Mouse (Mus musculus) midbrain, postnatal 0 days (tissue): ENCODE results near the gene Gm21970. TPM values are rescaled to one million over a fixed set of nuclear protein-coding genes. Genes with fewer than 3 reads are reported as not detected.

ENCODE experiments used
- ATAC-seq: fragments of 200-750 bp; cut with Nextera tagmentation; 2 replicates; pipeline ENCODE4 v1.8.0; 2017; ENCODE audit warnings: moderate number of reproducible peaks, mild to moderate bottlenecking, moderate TSS enrichment, moderate library complexity; ENCODE audit not compliant: low FRiP score
- DNase-seq: peaks from one replicate; pipeline ENCODE4 v3.0.0-alpha.2; 2015; ENCODE audit warnings: low spot score
- H3K27ac ChIP-seq: fragments of 300-500 bp; sonication (generic); 2 replicates; pipeline ENCODE4 v1.5.1; 2014; ENCODE audit warnings: low read depth, mild to moderate bottlenecking, low read length, mixed read lengths
- H3K27me3 ChIP-seq: fragments of 300-500 bp; sonication (generic); 2 replicates; pipeline ENCODE4 v1.6.1; 2014; ENCODE audit warnings: low read length, control low read depth, mixed read lengths; ENCODE audit not compliant: insufficient read depth
- H3K36me3 ChIP-seq: fragments of 300-500 bp; sonication (generic); 2 replicates; pipeline ENCODE4 v1.6.1; 2014; ENCODE audit warnings: low read length, control low read depth, mixed read lengths; ENCODE audit not compliant: insufficient read depth
- H3K4me1 ChIP-seq: fragments of 300-500 bp; sonication (generic); 2 replicates; pipeline ENCODE4 v1.6.1; 2014; ENCODE audit warnings: mild to moderate bottlenecking, control low read depth, antibody characterized with exemption, low read length, mixed read lengths; ENCODE audit not compliant: insufficient read depth
- H3K4me2 ChIP-seq: fragments of 300-500 bp; sonication (generic); 2 replicates; pipeline ENCODE4 v1.6.1; 2014; ENCODE audit warnings: low read depth, mild to moderate bottlenecking, low read length, mixed read lengths; ENCODE audit not compliant: poor library complexity, severe bottlenecking
- H3K4me3 ChIP-seq: fragments of 300-500 bp; sonication (generic); 2 replicates; pipeline ENCODE4 v1.5.1; 2014; ENCODE audit warnings: low read depth, mild to moderate bottlenecking, low read length, moderate library complexity
- H3K9ac ChIP-seq: fragments of 300-500 bp; sonication (generic); replicated peaks from 2 replicates; pipeline ENCODE4 v1.6.1; 2014; ENCODE audit warnings: mild to moderate bottlenecking, low read length, moderate library complexity, mixed read lengths; ENCODE audit not compliant: poor library complexity, severe bottlenecking
- H3K9me3 ChIP-seq: fragments of 300-500 bp; sonication (generic); 2 replicates; pipeline ENCODE4 v1.6.1; 2016; ENCODE audit warnings: low read length, control low read depth
- CTCF ChIP-seq: IDR thresholded peaks from 2 replicates; pipeline ENCODE4 v1.5.1; 2016; ENCODE audit warnings: antibody characterized with exemption, mild to moderate bottlenecking
- WGBS: fragments of 180-500 bp; shearing (Covaris S2); extraction: QIAGEN DNeasy Blood & Tissue Kit; methylation state at CpG from one replicate; pipeline ENCODE4 v1.1.7; 2014; 5-methylcytosine and 5-hydroxymethylcytosine counted together
- polyA plus RNA-seq: library from polyadenylated mRNA; unstranded; fragments of >200 nt; fragmentation: Nextera tagmentation; extraction: Ambion mirVana; gene quantifications from 2 replicates; pipeline ENCODE4 v1.2.1, GENCODE M21; 2015
- total RNA-seq: library from RNA; depleted of rRNA; stranded (reverse); fragments of >200 nt; gene quantifications from 2 replicates; pipeline ENCODE4 v1.2.3, GENCODE M21; 2014

The Gm21970 gene
- total and polyA plus RNA-seq, 2 experiments from 2014 or later: not detected

DNA sequence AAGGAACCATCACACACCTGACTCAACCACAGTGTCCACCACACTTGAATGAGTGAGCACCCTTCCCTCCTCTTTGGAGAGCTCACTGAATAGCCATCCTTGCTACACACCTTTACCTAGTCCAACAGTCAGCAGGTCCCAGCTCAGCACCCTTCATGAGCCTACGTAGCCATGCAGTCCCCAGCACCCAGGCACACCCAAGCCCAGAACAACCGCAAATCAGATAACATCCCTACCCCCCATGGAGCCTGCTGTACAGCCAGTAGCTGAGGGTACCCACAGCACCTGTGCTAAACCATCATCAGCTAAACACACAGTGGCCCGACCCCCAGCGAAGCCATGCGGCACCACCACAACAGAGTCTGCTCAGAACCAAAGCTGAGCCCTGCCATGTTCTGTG lies 56.6 kb downstream of the Gm21970 start:
- ATAC-seq: no peak

DNA sequence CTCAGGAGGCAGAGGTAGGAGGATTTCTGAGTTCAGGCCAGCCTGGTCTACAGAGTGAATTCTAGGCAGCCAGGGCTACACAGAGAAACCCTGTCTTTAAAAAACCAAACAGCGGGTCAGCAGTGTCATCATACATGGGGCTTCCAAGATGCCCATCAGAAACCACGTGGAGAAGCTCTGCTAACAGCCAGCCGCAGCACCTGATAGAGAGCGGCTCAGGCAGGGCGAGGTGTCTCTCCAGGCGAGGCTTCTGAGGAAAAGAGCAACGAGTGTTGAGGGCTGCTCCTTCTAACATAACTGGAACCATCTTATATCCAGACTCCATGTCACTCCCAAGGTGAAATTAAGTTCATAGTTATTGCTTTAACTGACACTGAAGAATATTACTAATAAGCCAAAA lies 57.4 kb downstream of the Gm21970 start:
- Histone ChIP-seq H3K4me3 (no peak overlapping the region), H3K27ac (no peak overlapping the region), H3K36me3 (no peaks in the 10 kb centered on the region), H3K27me3 (no peaks in the 10 kb centered on the region), H3K9me3 (no peaks in the 10 kb centered on the region), H3K9ac (no peak overlapping the region), H3K4me1 (no peaks in the 10 kb centered on the region), H3K4me2 (no peak overlapping the region)
- WGBS: 86% methylated on average over 7 of the region's 7 CpGs
- ATAC-seq (no peak), DNase-seq (no peak)
- TF ChIP-seq CTCF: no peak

More for the DNA sequence above, 56.6 kb downstream of the Gm21970 start:
- Histone ChIP-seq H3K4me1 (no peaks in the 10 kb centered on the region), H3K27me3 (no peaks in the 10 kb centered on the region), H3K9me3 (no peaks in the 10 kb centered on the region), H3K4me2 (no peak overlapping the region), H3K4me3 (no peak overlapping the region), H3K27ac (no peak overlapping the region), H3K9ac (no peak overlapping the region), H3K36me3 (no peaks in the 10 kb centered on the region)
- 94% methylated on average over 5 of the region's 5 CpGs for WGBS
- no peak for TF ChIP-seq CTCF
- no peak for DNase-seq

DNA sequence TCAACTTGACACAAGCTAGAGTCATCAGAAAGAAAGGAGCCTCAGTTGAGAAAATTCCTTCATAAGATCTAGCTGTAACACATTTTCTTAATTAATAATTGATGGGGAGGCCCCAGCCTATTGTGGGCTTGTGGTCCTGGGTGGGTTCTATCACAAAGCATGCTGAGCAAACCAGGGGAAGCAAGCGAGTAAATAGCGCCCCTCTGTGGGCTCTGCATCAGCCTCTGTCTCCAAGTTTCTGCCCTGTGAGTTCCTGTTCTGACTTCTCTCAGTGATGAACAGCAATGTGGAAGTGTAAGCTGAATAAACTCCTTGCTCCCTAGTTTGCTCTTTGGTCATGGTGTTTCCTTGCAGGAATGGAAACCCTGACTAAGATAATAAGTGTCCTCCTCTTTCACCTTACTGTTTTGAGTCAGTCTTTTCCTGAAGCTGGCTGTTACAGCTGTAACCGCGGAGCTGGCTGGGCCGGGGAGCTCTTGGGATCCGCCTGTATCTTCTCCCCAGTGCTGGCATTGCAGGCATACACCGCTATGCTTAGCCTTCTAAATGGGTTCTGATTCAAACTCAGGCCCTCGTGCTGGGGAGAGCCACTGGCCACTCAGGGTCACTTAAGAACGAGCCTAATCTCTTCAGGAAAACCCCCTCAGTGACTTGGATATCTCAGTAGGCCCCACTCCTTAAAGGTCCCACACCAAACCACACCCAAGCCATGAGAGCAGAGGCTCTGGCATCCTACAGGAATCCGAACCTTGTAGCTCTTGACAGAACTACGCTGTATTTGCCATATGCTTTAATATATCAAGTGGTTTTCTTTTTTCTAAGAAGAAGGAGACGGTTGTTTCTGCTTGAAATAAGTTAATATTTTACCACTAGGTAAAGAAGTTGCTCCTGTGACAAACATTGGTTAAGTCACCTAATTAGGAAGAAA lies 58.9 kb downstream of the Gm21970 start:
- no peaks in the 10 kb centered on the region for H3K9me3 ChIP-seq

DNA sequence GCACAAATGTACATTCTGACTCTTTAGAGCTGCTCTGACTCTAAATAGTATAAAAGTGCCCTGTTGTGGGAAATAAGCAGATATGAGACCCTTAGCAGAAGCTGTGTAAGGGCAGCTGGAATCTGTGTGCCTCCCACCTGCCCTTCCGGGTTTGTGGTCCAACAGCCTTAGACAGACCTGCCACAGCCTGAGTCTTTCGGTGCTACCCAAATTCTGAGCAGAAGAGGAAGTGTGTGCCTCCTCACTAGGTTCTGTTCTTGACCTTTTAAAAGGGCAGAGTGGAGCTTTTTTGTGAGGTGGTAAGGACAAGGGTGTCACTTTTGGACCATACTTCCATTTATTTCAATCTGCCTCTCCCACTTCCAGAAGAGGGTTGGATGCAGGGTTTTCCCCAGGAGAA lies 60.4 kb downstream of the Gm21970 start:
- ATAC-seq: no peak
- no peak for TF ChIP-seq CTCF

More for the DNA sequence above, 58.9 kb downstream of the Gm21970 start:
- no peak overlapping the region for H3K4me3 ChIP-seq
- H3K4me1 ChIP-seq: no peaks in the 10 kb centered on the region
- TF ChIP-seq CTCF: no peak
- H3K9ac ChIP-seq: no peak overlapping the region
- H3K4me2 ChIP-seq: no peak overlapping the region
- no peaks in the 10 kb centered on the region for H3K27me3 ChIP-seq
- H3K36me3 ChIP-seq: no peaks in the 10 kb centered on the region
- no peak overlapping the region for H3K27ac ChIP-seq
- DNase-seq: no peak
- 84% methylated on average over 12 of the region's 12 CpGs for WGBS
- ATAC-seq: no peak

DNA sequence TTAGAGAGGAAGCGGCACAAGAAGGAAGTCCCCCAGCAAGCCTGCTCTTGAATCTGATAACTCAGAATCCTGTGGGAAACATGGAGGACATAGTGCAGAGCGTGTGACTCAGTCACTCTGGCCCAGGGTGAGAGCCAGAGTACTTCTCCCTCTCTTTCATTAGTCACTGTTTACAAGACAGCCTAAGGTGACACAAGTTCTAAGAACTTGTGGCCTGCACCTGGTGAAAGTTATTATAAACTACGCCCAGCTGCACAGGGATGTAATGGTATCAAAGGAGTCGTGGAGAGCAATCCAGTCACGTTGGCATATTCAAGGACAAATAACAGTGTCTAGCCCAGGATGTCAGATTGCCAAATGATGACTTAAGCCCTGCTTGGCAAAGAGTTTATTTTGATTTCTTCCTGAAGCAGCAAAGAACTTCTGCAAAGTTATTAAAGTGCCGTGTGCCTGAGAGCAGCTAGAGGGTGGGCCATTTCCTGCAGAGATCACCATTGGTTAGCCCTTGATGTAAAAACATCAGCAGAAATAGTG lies 60.9 kb downstream of the Gm21970 start:
- no peak for TF ChIP-seq CTCF
- no peak overlapping the region for H3K4me2 ChIP-seq
- DNase-seq (no peak), ATAC-seq (no peak)
- no peaks in the 10 kb centered on the region for H3K36me3 ChIP-seq
- no peaks in the 10 kb centered on the region for H3K9me3 ChIP-seq
- no peaks in the 10 kb centered on the region for H3K4me1 ChIP-seq
- no peak overlapping the region for H3K9ac ChIP-seq
- no peak overlapping the region for H3K27ac ChIP-seq
- 84% methylated on average over 6 of the region's 6 CpGs for WGBS
- H3K4me3 ChIP-seq: no peak overlapping the region
- H3K27me3 ChIP-seq: no peaks in the 10 kb centered on the region

More for the DNA sequence above, 60.4 kb downstream of the Gm21970 start:
- H3K4me1 ChIP-seq: no peaks in the 10 kb centered on the region
- no peak overlapping the region for H3K4me2 ChIP-seq
- H3K27ac ChIP-seq: no peak overlapping the region
- no peaks in the 10 kb centered on the region for H3K9me3 ChIP-seq
- WGBS: 72% methylated on average over 2 of the region's 2 CpGs
- DNase-seq: no peak
- no peak overlapping the region for H3K4me3 ChIP-seq
- no peaks in the 10 kb centered on the region for H3K36me3 ChIP-seq
- no peak overlapping the region for H3K9ac ChIP-seq
- H3K27me3 ChIP-seq: no peaks in the 10 kb centered on the region

DNA sequence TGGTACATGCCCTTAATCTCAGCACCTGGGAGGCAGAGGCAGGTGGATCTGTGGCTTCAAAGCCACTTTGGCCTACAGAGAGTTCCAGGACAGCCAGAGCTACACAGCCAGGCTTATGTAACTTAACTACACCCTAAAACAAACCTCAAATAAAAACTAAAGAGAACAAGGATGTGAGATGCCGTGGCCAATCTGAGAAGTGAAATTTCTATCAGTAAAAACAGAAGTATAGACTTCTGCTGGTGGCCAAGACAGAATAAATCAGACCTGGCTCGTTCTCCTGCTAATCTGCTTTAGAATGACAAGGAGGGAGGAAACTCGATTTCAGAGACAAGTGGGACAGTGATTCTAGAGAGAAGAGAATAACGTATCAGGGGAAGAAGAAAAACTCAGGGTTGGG lies 64.3 kb downstream of the Gm21970 start:
- Histone ChIP-seq H3K9ac (no peak overlapping the region), H3K36me3 (no peaks in the 10 kb centered on the region), H3K27ac (no peak overlapping the region), H3K4me1 (no peaks in the 10 kb centered on the region), H3K27me3 (no peaks in the 10 kb centered on the region), H3K4me2 (no peak overlapping the region), H3K4me3 (no peak overlapping the region), H3K9me3 (no peaks in the 10 kb centered on the region)
- DNase-seq (no peak), ATAC-seq (no peak)
- 63% methylated on average over 4 of the region's 4 CpGs for WGBS
- no peak for TF ChIP-seq CTCF
